Mouse (Mus musculus): ENCODE results near the gene Prr19.

Gene Prr19

GRCm38 (mm10) chr7:25293191-25293739 is 7.9 kb upstream of the Prr19 start:
- no peak for DNase-seq

- no peak for DNase-seq
Measured at GRCm38 (mm10) chr7:25294495-25294894, 6.7 kb upstream of the Prr19 start.

- DNase-seq, result no peak
Measured at GRCm38 (mm10) chr7:25294960-25295722, 6.1 kb upstream of the Prr19 start.

- DNase-seq, result no peak
Measured at GRCm38 (mm10) chr7:25296945-25297453, 4.2 kb upstream of the Prr19 start.

GRCm38 (mm10) chr7:25297454-25298325 is 3.5 kb upstream of the Prr19 start, which contains the start of gene Pafah1b3:
Pafah1b3 (minus strand) TSS chr7:25297986.
- peak; percentile 88 for DNase-seq

- DNase-seq, result no peak
Measured at GRCm38 (mm10) chr7:25303003-25303684, 1.9 kb downstream of the Prr19 start.

- no peak for DNase-seq
Measured at GRCm38 (mm10) chr7:25303685-25304006, 2.4 kb downstream of the Prr19 start.

GRCm38 (mm10) chr7:25305481-25305880 is 4.3 kb downstream of the Prr19 start:
- no peak for DNase-seq

- DNase-seq, result peak; percentile 70
Measured at GRCm38 (mm10) chr7:25305956-25306613, 4.9 kb downstream of the Prr19 start, which contains the start of gene Tmem145. Tmem145 (plus strand) TSS chr7:25306106.

GRCm38 (mm10) chr7:25306614-25306996 is 5.4 kb downstream of the Prr19 start:
- no peak for DNase-seq

GRCm38 (mm10) chr7:25308702-25309318 is 7.6 kb downstream of the Prr19 start:
- DNase-seq, result no peak

GRCm38 (mm10) chr7:25309425-25309824 is 8.2 kb downstream of the Prr19 start:
- no peak for DNase-seq

GRCm38 (mm10) chr7:25311193-25311592 is 10.0 kb downstream of the Prr19 start:
- DNase-seq, result no peak

GRCm38 (mm10) chr7:25313325-25313724 is 12.1 kb downstream of the Prr19 start:
- DNase-seq, result no peak

GRCm38 (mm10) chr7:25314606-25315305 is 13.5 kb downstream of the Prr19 start:
- no peak for DNase-seq

- peak; percentile 59 for DNase-seq
Measured at GRCm38 (mm10) chr7:25315306-25316041, 14.3 kb downstream of the Prr19 start.

- DNase-seq, result peak; percentile 96
Measured at GRCm38 (mm10) chr7:25316532-25317445, 15.6 kb downstream of the Prr19 start, which contains the start of gene Megf8. Megf8 (plus strand) TSS chr7:25317164.

- peak; percentile 58 for DNase-seq
Measured at GRCm38 (mm10) chr7:25317446-25317999, 16.3 kb downstream of the Prr19 start.

GRCm38 (mm10) chr7:25322058-25322484 is 20.9 kb downstream of the Prr19 start:
- no peak for DNase-seq
